Mouse (Mus musculus) MEL (cell line): ENCODE data around the gene Myoc. TPM values are rescaled to one million over a fixed set of nuclear protein-coding genes. Genes with fewer than 3 reads are reported as not detected.

Source experiments
- DNase-seq: peaks from one replicate; pipeline ENCODE4 v3.0.0; 2011; ENCODE audit warnings: low read depth, low spot score
- H3K27ac ChIP-seq: 2 replicates; pipeline ENCODE4 v1.5.1; 2012; ENCODE audit warnings: low read depth, mild to moderate bottlenecking, control low read depth, low read length, moderate library complexity; ENCODE audit not compliant: control insufficient read depth
- H3K27me3 ChIP-seq, 2 experiments: fragments of 150-350 bp in 1 of 2; sonication (generic) in 1 of 2; 2 replicates each; pipeline ENCODE4 v1.6.1; 2012; ENCODE audit warnings: low read length in 2 of 2, mild to moderate bottlenecking in 2 of 2, improper control_type of control experiment in 1 of 2, moderate library complexity in 1 of 2; ENCODE audit not compliant: insufficient read depth in 2 of 2, control insufficient read depth in 1 of 2
- H3K36me3 ChIP-seq, 2 experiments: 2 replicates each; pipeline ENCODE4 v1.6.1; 2012 to 2014; ENCODE audit warnings: low read length in 2 of 2, improper control_type of control experiment in 1 of 2, inconsistent platforms in 1 of 2, mild to moderate bottlenecking in 1 of 2; ENCODE audit not compliant: insufficient read depth in 2 of 2, control insufficient read depth in 1 of 2
- H3K4me1 ChIP-seq, 2 experiments: fragments of 150-350 bp in 1 of 2; sonication (generic) in 1 of 2; 2 replicates each; pipeline ENCODE4 v1.6.1; 2012; ENCODE audit warnings: low read length in 2 of 2, improper control_type of control experiment in 1 of 2, mild to moderate bottlenecking in 1 of 2; ENCODE audit not compliant: insufficient read depth in 2 of 2, control insufficient read depth in 1 of 2
- H3K4me3 ChIP-seq, 2 experiments: fragments of 150-350 bp in 1 of 2; sonication (generic) in 1 of 2; 2 replicates each; pipeline ENCODE4 v1.5.1; 2012; ENCODE audit warnings: low read depth in 2 of 2, low read length in 2 of 2, mild to moderate bottlenecking in 2 of 2, moderate library complexity in 2 of 2, control low read depth in 1 of 2, improper control_type of control experiment in 1 of 2; ENCODE audit not compliant: control insufficient read depth in 1 of 2, insufficient read depth in 1 of 2
- H3K79me2 ChIP-seq: 2 replicates; pipeline ENCODE4 v1.6.1; 2012; ENCODE audit warnings: mild to moderate bottlenecking, low read length, moderate library complexity; ENCODE audit not compliant: control insufficient read depth, poor library complexity, insufficient read depth
- H3K9ac ChIP-seq: 2 replicates; pipeline ENCODE4 v1.6.1; 2012; ENCODE audit warnings: low read depth, mild to moderate bottlenecking, control low read depth, low read length, moderate library complexity; ENCODE audit not compliant: control insufficient read depth, poor library complexity, severe bottlenecking
- H3K9me3 ChIP-seq: fragments of 150-350 bp; sonication (generic); replicated peaks from 2 replicates; pipeline ENCODE4 v1.6.1; 2012; ENCODE audit warnings: mild to moderate bottlenecking, low read length, improper control_type of control experiment, moderate library complexity; ENCODE audit not compliant: insufficient read depth
- BHLHE40 ChIP-seq: IDR thresholded peaks from 2 replicates; pipeline ENCODE4 v1.6.1; 2012; ENCODE audit warnings: low read depth, mild to moderate bottlenecking, inconsistent platforms, low read length, improper control_type of control experiment, borderline replicate concordance
- CHD1 ChIP-seq: IDR thresholded peaks from 2 replicates; pipeline ENCODE4 v1.6.1; 2012; ENCODE audit warnings: low read depth, mild to moderate bottlenecking, inconsistent platforms, low read length, improper control_type of control experiment
- CTCF ChIP-seq, 3 experiments: IDR thresholded peaks in 2 of 3; conservative IDR thresholded peaks in 1 of 3; 2 replicates each; pipeline ENCODE4 v1.5.1; 2011 to 2012; ENCODE audit warnings: low read length in 3 of 3, low read depth in 2 of 3, mild to moderate bottlenecking in 2 of 3, improper control_type of control experiment in 1 of 3, inconsistent platforms in 1 of 3, mixed read lengths in 1 of 3, moderate library complexity in 1 of 3; ENCODE audit not compliant: control insufficient read depth in 1 of 3, insufficient read depth in 1 of 3, poor library complexity in 1 of 3, severe bottlenecking in 1 of 3
- EP300 ChIP-seq, 2 experiments: IDR thresholded peaks; 2 replicates each; pipeline ENCODE4 v1.6.1; 2011; ENCODE audit warnings: improper control_type of control experiment in 2 of 2, low read length in 2 of 2, low read depth in 1 of 2, mild to moderate bottlenecking in 1 of 2
- ETS1 ChIP-seq: IDR thresholded peaks from 2 replicates; pipeline ENCODE4 v1.6.1; 2012; ENCODE audit warnings: low read depth, mild to moderate bottlenecking, inconsistent platforms, low read length, improper control_type of control experiment, moderate library complexity
- GABPA ChIP-seq: IDR thresholded peaks from 2 replicates; pipeline ENCODE4 v1.6.1; 2012; ENCODE audit warnings: low read depth, mild to moderate bottlenecking, inconsistent platforms, low read length, improper control_type of control experiment, moderate library complexity
- KAT2A ChIP-seq: conservative IDR thresholded peaks from 2 replicates; pipeline ENCODE4 v1.6.1; 2012; ENCODE audit warnings: low read depth, low read length, improper control_type of control experiment, inconsistent platforms
- MAFK ChIP-seq: IDR thresholded peaks from 2 replicates; pipeline ENCODE4 v1.6.1; 2011; ENCODE audit warnings: low read depth, mild to moderate bottlenecking, low read length, improper control_type of control experiment, borderline replicate concordance
- MEF2A ChIP-seq: IDR thresholded peaks from 2 replicates; pipeline ENCODE4 v1.6.1; 2014; ENCODE audit warnings: low read depth, mild to moderate bottlenecking, inconsistent platforms, low read length, improper control_type of control experiment; ENCODE audit not compliant: poor library complexity, insufficient replicate concordance, severe bottlenecking; ENCODE audit errors: extremely low read depth
- MXI1 ChIP-seq: IDR thresholded peaks from 2 replicates; pipeline ENCODE4 v1.6.1; 2011; ENCODE audit warnings: mild to moderate bottlenecking, low read depth, low read length, improper control_type of control experiment
- MYB ChIP-seq: IDR thresholded peaks from 2 replicates; pipeline ENCODE4 v1.6.1; 2011; ENCODE audit warnings: mild to moderate bottlenecking, low read depth, low read length, improper control_type of control experiment
- MYC ChIP-seq: IDR thresholded peaks from 2 replicates; pipeline ENCODE4 v1.6.1; 2011; ENCODE audit warnings: low read depth, mild to moderate bottlenecking, low read length, improper control_type of control experiment, moderate library complexity
- NRF1 ChIP-seq: IDR thresholded peaks from 2 replicates; pipeline ENCODE4 v1.6.1; 2014; ENCODE audit warnings: low read depth, mild to moderate bottlenecking, inconsistent platforms, low read length, improper control_type of control experiment, moderate library complexity; ENCODE audit not compliant: poor library complexity, insufficient read depth, severe bottlenecking
- POLR2A ChIP-seq, 2 experiments: IDR thresholded peaks; 2 replicates each; pipeline ENCODE4 v1.6.1; 2011 to 2012; ENCODE audit warnings: low read length in 2 of 2, mild to moderate bottlenecking in 2 of 2, control low read depth in 1 of 2, improper control_type of control experiment in 1 of 2, low read depth in 1 of 2, moderate library complexity in 1 of 2; ENCODE audit not compliant: control insufficient read depth in 1 of 2, insufficient read depth in 1 of 2, poor library complexity in 1 of 2
- POLR2AphosphoS5 ChIP-seq: IDR thresholded peaks from 2 replicates; pipeline ENCODE4 v1.6.1; 2012; ENCODE audit warnings: low read depth, borderline replicate concordance, mild to moderate bottlenecking, inconsistent platforms, low read length, moderate library complexity, mixed read lengths
- RAD21 ChIP-seq: IDR thresholded peaks from 2 replicates; pipeline ENCODE4 v1.6.1; 2011; ENCODE audit warnings: mild to moderate bottlenecking, low read depth, low read length, improper control_type of control experiment
- SIN3A ChIP-seq: IDR thresholded peaks from 2 replicates; pipeline ENCODE4 v1.6.1; 2012; ENCODE audit warnings: low read length, improper control_type of control experiment, inconsistent platforms
- TBP ChIP-seq: IDR thresholded peaks from 2 replicates; pipeline ENCODE4 v1.8.0; 2011; ENCODE audit warnings: low read depth, low read length, improper control_type of control experiment
- TCF12 ChIP-seq: IDR thresholded peaks from 2 replicates; pipeline ENCODE4 v1.6.1; 2014; ENCODE audit warnings: low read depth, mild to moderate bottlenecking, inconsistent platforms, low read length, improper control_type of control experiment, moderate library complexity
- UBTF ChIP-seq: IDR thresholded peaks from 2 replicates; pipeline ENCODE4 v1.6.1; 2012; ENCODE audit warnings: low read depth, mild to moderate bottlenecking, inconsistent platforms, low read length, improper control_type of control experiment, moderate library complexity, borderline replicate concordance; ENCODE audit not compliant: insufficient read depth
- USF1 ChIP-seq: IDR thresholded peaks from 2 replicates; pipeline ENCODE4 v1.6.1; 2014; ENCODE audit warnings: low read depth, mild to moderate bottlenecking, inconsistent platforms, low read length, improper control_type of control experiment, moderate library complexity
- USF2 ChIP-seq, 2 experiments: IDR thresholded peaks; 2 replicates each; pipeline ENCODE4 v1.6.1; 2011 to 2012; ENCODE audit warnings: improper control_type of control experiment in 2 of 2, low read length in 2 of 2, borderline replicate concordance in 1 of 2, inconsistent platforms in 1 of 2, low read depth in 1 of 2, mild to moderate bottlenecking in 1 of 2; ENCODE audit not compliant: insufficient read depth in 1 of 2
- ZC3H11A ChIP-seq: IDR thresholded peaks from 2 replicates; pipeline ENCODE4 v1.6.1; 2012; ENCODE audit warnings: low read depth, mild to moderate bottlenecking, inconsistent platforms, low read length, improper control_type of control experiment
- ZKSCAN1 ChIP-seq: IDR thresholded peaks from 2 replicates; pipeline ENCODE4 v1.6.1; 2012; ENCODE audit warnings: low read depth, mild to moderate bottlenecking, inconsistent platforms, low read length, improper control_type of control experiment, moderate library complexity
- ZMIZ1 ChIP-seq: IDR thresholded peaks from 2 replicates; pipeline ENCODE4 v1.6.1; 2012; ENCODE audit warnings: low read depth, mild to moderate bottlenecking, inconsistent platforms, low read length, improper control_type of control experiment, moderate library complexity
- ZNF384 ChIP-seq: IDR thresholded peaks from 2 replicates; pipeline ENCODE4 v1.6.1; 2012; ENCODE audit warnings: low read depth, mild to moderate bottlenecking, inconsistent platforms, low read length, improper control_type of control experiment
- polyA plus RNA-seq, 2 experiments: library from polyadenylated mRNA; stranded (reverse) in 1 of 2; unstranded in 1 of 2; fragments of >175 nt in 1 of 2; fragments of >200 nt in 1 of 2; gene quantifications; 2 replicates each; pipeline versions ENCODE4 v1.2.1 to v1.2.4; 2012; ENCODE audit warnings: low replicate concordance in 2 of 2, low read depth in 1 of 2; ENCODE audit not compliant: insufficient read length in 2 of 2, insufficient read depth in 1 of 2, missing spikeins in 1 of 2
- total RNA-seq: library from RNA; depleted of rRNA; stranded (reverse); fragments of 300-350 nt; gene quantifications from 2 replicates; pipeline ENCODE4 v1.2.3, GENCODE M21; 2012

Gene Myoc
- total and polyA plus RNA-seq, 3 experiments: not detected

DNA sequence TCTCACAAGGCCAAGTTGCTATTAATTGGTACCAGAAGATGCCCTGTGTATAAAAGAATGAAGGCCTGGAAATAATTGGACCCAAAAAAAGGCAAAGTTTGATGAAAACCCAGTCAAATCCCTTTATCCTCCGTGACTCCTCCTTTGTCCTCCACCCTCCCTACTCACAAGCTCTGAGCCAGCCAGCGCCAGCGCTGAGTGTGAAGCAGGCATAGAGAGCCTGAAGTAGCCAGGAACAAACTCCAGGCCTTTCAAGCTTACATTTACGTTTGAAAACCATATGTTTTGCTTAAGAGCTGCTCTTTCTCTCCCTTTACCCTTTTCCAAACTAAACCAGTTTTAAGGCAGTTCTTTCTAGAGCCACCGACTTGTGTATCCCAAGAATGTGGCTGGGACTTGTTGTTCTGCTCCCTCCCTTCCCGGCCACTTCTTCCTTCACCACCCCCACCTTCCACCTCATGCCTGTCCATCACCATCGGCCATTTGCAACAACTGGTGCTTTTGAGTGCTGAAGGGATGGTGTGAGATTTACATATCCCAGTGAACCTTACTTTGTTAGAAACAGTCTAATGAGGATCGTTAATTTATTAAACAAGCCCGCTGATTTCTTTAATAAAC is 29.2 kb upstream of the Myoc start:
- H3K27ac ChIP-seq: no peak overlapping the region
- no peaks in the 10 kb centered on the region for H3K36me3 ChIP-seq
- no peaks in the 10 kb centered on the region for H3K9me3 ChIP-seq
- no peaks in the 10 kb centered on the region for H3K79me2 ChIP-seq
- TF ChIP-seq CHD1: no peak
- no peak for TF ChIP-seq CTCF (IDR thresholded peaks at IDR 0.05 in 2 of 3, conservative IDR thresholded peaks at IDR 0.05 in 1 of 3; ENCODE audit: control insufficient read depth in 1 of 3, insufficient read depth in 1 of 3, low read depth in 2 of 3, low read length in 3 of 3, poor library complexity in 1 of 3, severe bottlenecking in 1 of 3)
- no peak for TF ChIP-seq TBP
- no peak for TF ChIP-seq KAT2A
- TF ChIP-seq SIN3A: no peak
- no peak for TF ChIP-seq USF1
- no peak for TF ChIP-seq POLR2A (IDR thresholded peaks at IDR 0.05; ENCODE audit: control insufficient read depth in 1 of 2, insufficient read depth in 1 of 2, low read depth in 1 of 2, low read length in 2 of 2, poor library complexity in 1 of 2)
- no peak for TF ChIP-seq ETS1
- no peak for TF ChIP-seq MYB
- no peak for TF ChIP-seq NRF1
- no peak for TF ChIP-seq ZC3H11A
- TF ChIP-seq MYC: no peak
- no peak for TF ChIP-seq GABPA
- no peak for TF ChIP-seq TCF12
- no peak for TF ChIP-seq MXI1
- TF ChIP-seq UBTF: no peak
- TF ChIP-seq POLR2AphosphoS5: no peak
- DNase-seq: no peak
- H3K9ac ChIP-seq: no peak overlapping the region
- H3K27me3 ChIP-seq: peaks cover 5 to 11% of the 10 kb centered on the region in 2 experiments
- no peaks in the 10 kb centered on the region for H3K4me1 ChIP-seq
- no peak overlapping the region for H3K4me3 ChIP-seq

DNA sequence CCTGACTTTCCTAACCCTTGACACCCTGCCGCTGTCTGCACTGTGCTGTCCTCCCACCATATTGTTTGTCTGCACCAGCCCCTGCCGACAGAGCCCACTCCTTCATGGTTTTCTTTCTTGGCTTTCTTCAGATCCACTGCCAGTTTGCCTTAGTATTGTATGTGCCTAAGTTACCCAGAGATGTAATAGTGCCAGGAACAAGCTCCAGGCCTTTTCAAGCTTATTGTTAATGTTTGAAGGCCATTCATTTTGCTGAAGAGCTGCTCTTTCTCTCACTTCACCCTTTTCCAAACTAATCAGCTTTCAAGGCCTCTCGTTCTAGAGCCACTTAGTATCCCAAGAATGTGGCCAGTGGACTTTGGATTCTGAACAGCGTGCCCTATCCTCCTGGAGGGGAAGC is 27.8 kb upstream of the Myoc start:
- H3K27me3 ChIP-seq: peaks cover 5 to 11% of the 10 kb centered on the region in 2 experiments
- no peak overlapping the region for H3K27ac ChIP-seq
- no peaks in the 10 kb centered on the region for H3K79me2 ChIP-seq
- H3K4me3 ChIP-seq: no peak overlapping the region
- no peak overlapping the region for H3K9ac ChIP-seq
- H3K9me3 ChIP-seq: no peaks in the 10 kb centered on the region
- H3K36me3 ChIP-seq: no peaks in the 10 kb centered on the region
- DNase-seq: no peak
- TF ChIP-seq CTCF (IDR thresholded peaks at IDR 0.05 in 2 of 3, conservative IDR thresholded peaks at IDR 0.05 in 1 of 3; ENCODE audit: control insufficient read depth in 1 of 3, insufficient read depth in 1 of 3, low read depth in 2 of 3, low read length in 3 of 3, poor library complexity in 1 of 3, severe bottlenecking in 1 of 3): no peak
- no peak for TF ChIP-seq USF2 (IDR thresholded peaks at IDR 0.05; ENCODE audit: borderline replicate concordance in 1 of 2, insufficient read depth in 1 of 2, low read depth in 1 of 2, low read length in 2 of 2)
- no peak for TF ChIP-seq UBTF
- no peak for TF ChIP-seq USF1
- no peak for TF ChIP-seq EP300 (IDR thresholded peaks at IDR 0.05; ENCODE audit: low read depth in 1 of 2, low read length in 2 of 2)
- TF ChIP-seq MEF2A: no peak
- TF ChIP-seq ZKSCAN1: no peak
- no peak for TF ChIP-seq RAD21
- no peak for TF ChIP-seq ZNF384
- no peak for TF ChIP-seq SIN3A
- no peak for TF ChIP-seq BHLHE40
- no peak for TF ChIP-seq ZMIZ1
- TF ChIP-seq TBP: no peak
- no peak for TF ChIP-seq POLR2AphosphoS5
- TF ChIP-seq MAFK: no peak
- TF ChIP-seq, all 39 proteins: peak for 0
- no peaks in the 10 kb centered on the region for H3K4me1 ChIP-seq
